Mouse (Mus musculus) lung, adult 2 months (tissue): ENCODE results near the gene Gm13697. TPM values are rescaled to one million over a fixed set of nuclear protein-coding genes. Genes with fewer than 3 reads are reported as not detected.
"Not testable (repeated sequence)": the region's sequence is repeated elsewhere in the genome, so short reads cannot be mapped to it uniquely, and the experiment has no call there.

ENCODE experiments used
- DNase-seq: peaks from one replicate; pipeline ENCODE4 v3.0.0; 2022
- H3K4me1 ChIP-seq: fragments of 200-500 bp; 2 replicates; pipeline ENCODE4 v1.6.1; 2011; ENCODE audit warnings: low read length; ENCODE audit not compliant: control insufficient read depth, insufficient read depth
- H3K4me3 ChIP-seq: fragments of 200-500 bp; replicated peaks from 2 replicates; pipeline ENCODE3; 2011; ENCODE audit warnings: low read depth, mild to moderate bottlenecking, control low read depth, low read length; ENCODE audit errors: extremely low read depth
- CTCF ChIP-seq: fragments of 200-500 bp; IDR thresholded peaks from 2 replicates; pipeline ENCODE4 v1.5.1; 2011; ENCODE audit warnings: mild to moderate bottlenecking, low read length, control low read depth; ENCODE audit not compliant: insufficient read depth
- POLR2A ChIP-seq: fragments of 200-500 bp; IDR thresholded peaks from 2 replicates; pipeline ENCODE4 v1.6.1; 2011; ENCODE audit warnings: low read depth, mild to moderate bottlenecking, control low read depth, low read length, borderline replicate concordance; ENCODE audit errors: extremely low read depth
- WGBS: fragments of 180-500 bp; shearing (Covaris S2); methylation state at CpG from one replicate; pipeline ENCODE4 v1.1.7; 2018; 5-methylcytosine and 5-hydroxymethylcytosine counted together
- polyA plus RNA-seq: library from polyadenylated mRNA; depleted of rRNA; stranded (reverse); fragments of >200 nt; gene quantifications from 2 replicates; pipeline ENCODE4 v1.2.3, GENCODE M21; 2012

Gene Gm13697
- polyA plus RNA-seq, 1 experiment, result not detected

GRCm38 (mm10) chr2:84008913-84009312 lies 24.4 kb downstream of the Gm13697 start:
- Histone ChIP-seq H3K4me3 (no peak overlapping the region), H3K4me1 (no peaks in the 10 kb centered on the region)
- TF ChIP-seq POLR2A (no peak), CTCF (no peak)
- no peak for DNase-seq
- WGBS, result 39% methylated on average over 1 of the region's 1 CpGs

GRCm38 (mm10) chr2:84009818-84010217 lies 25.3 kb downstream of the Gm13697 start:
- no peak for DNase-seq
- Histone ChIP-seq H3K4me1 (no peaks in the 10 kb centered on the region), H3K4me3 (no peak overlapping the region)
- no peak for TF ChIP-seq CTCF
- no peak for TF ChIP-seq POLR2A
- 43% methylated on average over 3 of the region's 3 CpGs for WGBS

- TF ChIP-seq CTCF (no peak), POLR2A (no peak)
- Histone ChIP-seq H3K4me1 (peaks cover 8% of the 10 kb centered on the region), H3K4me3 (no peak overlapping the region)
- no peak for DNase-seq
- WGBS, result 43% methylated on average over 6 of the region's 6 CpGs
Observed at GRCm38 (mm10) chr2:84014572-84014971, 30.0 kb downstream of the Gm13697 start.

- H3K4me3 ChIP-seq, DNase-seq, H3K4me1 ChIP-seq: not testable (repeated sequence)
- WGBS, result 71% methylated on average over 5 of the region's 5 CpGs
Observed at GRCm38 (mm10) chr2:84016291-84016690, 31.7 kb downstream of the Gm13697 start.

- 41% methylated on average over 3 of the region's 3 CpGs for WGBS
- H3K4me1 ChIP-seq, result peaks cover 9% of the 10 kb centered on the region
- no peak for DNase-seq
- H3K4me3 ChIP-seq, result no peak overlapping the region
- TF ChIP-seq POLR2A (no peak), CTCF (no peak)
Observed at GRCm38 (mm10) chr2:84018330-84018729, 33.8 kb downstream of the Gm13697 start.

GRCm38 (mm10) chr2:84019519-84020305 lies 35.2 kb downstream of the Gm13697 start:
- peaks cover 9% of the 10 kb centered on the region for H3K4me1 ChIP-seq
- WGBS, result 57% methylated on average over 8 of the region's 8 CpGs
- no peak for TF ChIP-seq POLR2A
- TF ChIP-seq CTCF, result no peak
- no peak for DNase-seq
- no peak overlapping the region for H3K4me3 ChIP-seq

GRCm38 (mm10) chr2:84021930-84022329 lies 37.4 kb downstream of the Gm13697 start:
- DNase-seq, result no peak
- 66% methylated on average over 2 of the region's 2 CpGs for WGBS
- Histone ChIP-seq H3K4me3 (no peak overlapping the region), H3K4me1 (peaks cover 9% of the 10 kb centered on the region)
- TF ChIP-seq POLR2A (no peak), CTCF (no peak)

GRCm38 (mm10) chr2:84022905-84023304 lies 38.4 kb downstream of the Gm13697 start:
- no peak for TF ChIP-seq CTCF
- no peak for TF ChIP-seq POLR2A
- H3K4me3 ChIP-seq, result no peak overlapping the region
- DNase-seq, result no peak
- H3K4me1 ChIP-seq, result peaks cover 9% of the 10 kb centered on the region
- 61% methylated on average over 2 of the region's 2 CpGs for WGBS

GRCm38 (mm10) chr2:84023319-84023718 lies 38.8 kb downstream of the Gm13697 start:
- WGBS, result 83% methylated on average over 2 of the region's 2 CpGs
- TF ChIP-seq CTCF, result no peak
- no peak for TF ChIP-seq POLR2A

GRCm38 (mm10) chr2:84025217-84025616 lies 40.7 kb downstream of the Gm13697 start:
- TF ChIP-seq CTCF (no peak), POLR2A (no peak)
- no peak overlapping the region for H3K4me3 ChIP-seq
- no peaks in the 10 kb centered on the region for H3K4me1 ChIP-seq
- 74% methylated on average over 4 of the region's 4 CpGs for WGBS
- no peak for DNase-seq

More at GRCm38 (mm10) chr2:84023319-84023718, 38.8 kb downstream of the Gm13697 start:
- H3K4me1 ChIP-seq, result peaks cover 6% of the 10 kb centered on the region
- no peak for DNase-seq
- no peak overlapping the region for H3K4me3 ChIP-seq
